Mouse (Mus musculus): ENCODE results near the gene Lonp1. TPM values are rescaled to one million over a fixed set of nuclear protein-coding genes. Genes with fewer than 3 reads are reported as not detected.

Gene Lonp1
- polyA plus RNA-seq, 1 experiment from 2014 or later = 63.1 TPM

- peaks cover 96% of the 10 kb centered on the region for H3K36me3 ChIP-seq (ENCODE audit: insufficient read depth)
- H3K9ac ChIP-seq = no peak overlapping the region
- H3K27me3 ChIP-seq (ENCODE audit: insufficient read depth, low read length) = no peaks in the 10 kb centered on the region
- H3K9me3 ChIP-seq (ENCODE audit: low read depth, low read length) = no peaks in the 10 kb centered on the region
- no peak overlapping the region for H3K4me3 ChIP-seq (ENCODE audit: low read depth, low read length)
- no peak for TF ChIP-seq CTCF (IDR thresholded peaks at IDR 0.05; ENCODE audit: low read depth)
- 86% methylated on average over 3 of the region's 3 CpGs for WGBS
- no peaks in the 10 kb centered on the region for H3K4me1 ChIP-seq (ENCODE audit: insufficient read depth)
- H3K4me2 ChIP-seq = no peak overlapping the region
- ATAC-seq (ENCODE audit: insufficient read depth) = no peak
- no peak overlapping the region for H3K27ac ChIP-seq (ENCODE audit: low read depth)
- DNase-seq = no peak
These were observed 53.7 kb downstream of the Lonp1 start for GRCm38 (mm10) chr17:56572939-56573338.

DNA sequence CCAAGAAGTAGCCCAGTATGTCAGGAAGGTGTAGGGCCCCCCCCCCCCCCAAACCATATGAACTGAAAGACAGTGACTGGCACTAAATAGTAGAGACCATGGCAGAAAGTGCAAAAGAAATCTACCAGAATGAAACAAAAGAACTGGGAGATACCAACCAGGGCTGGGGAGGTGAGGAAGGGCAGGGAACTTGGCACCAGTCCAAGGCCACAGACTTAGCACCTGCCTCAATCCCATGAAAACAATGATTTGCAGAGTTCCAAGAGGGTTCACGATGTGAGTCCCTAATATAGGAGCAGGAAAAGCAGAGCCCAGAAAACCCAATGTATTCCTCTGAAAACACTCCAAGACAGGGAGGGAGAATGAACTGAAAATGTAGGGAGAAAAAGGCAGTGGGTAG is 54.5 kb downstream of the Lonp1 start:
- peaks cover 96% of the 10 kb centered on the region for H3K36me3 ChIP-seq (ENCODE audit: insufficient read depth)
- H3K4me2 ChIP-seq = no peak overlapping the region
- no peak for TF ChIP-seq CTCF (IDR thresholded peaks at IDR 0.05; ENCODE audit: low read depth)
- WGBS = 84% methylated on average over 1 of the region's 1 CpGs
- H3K27me3 ChIP-seq (ENCODE audit: insufficient read depth, low read length) = no peaks in the 10 kb centered on the region
- no peak overlapping the region for H3K4me3 ChIP-seq (ENCODE audit: low read depth, low read length)
- H3K9me3 ChIP-seq (ENCODE audit: low read depth, low read length) = no peaks in the 10 kb centered on the region
- no peak overlapping the region for H3K27ac ChIP-seq (ENCODE audit: low read depth)
- no peaks in the 10 kb centered on the region for H3K4me1 ChIP-seq (ENCODE audit: insufficient read depth)
- no peak overlapping the region for H3K9ac ChIP-seq
- ATAC-seq (ENCODE audit: insufficient read depth) (no peak), DNase-seq (no peak)

- Histone ChIP-seq H3K27ac (ENCODE audit: low read depth) (no peak overlapping the region), H3K9ac (no peak overlapping the region), H3K36me3 (ENCODE audit: insufficient read depth) (peaks cover 98% of the 10 kb centered on the region), H3K4me2 (no peak overlapping the region), H3K4me1 (ENCODE audit: insufficient read depth) (no peaks in the 10 kb centered on the region), H3K4me3 (ENCODE audit: low read depth, low read length) (no peak overlapping the region), H3K27me3 (ENCODE audit: insufficient read depth, low read length) (no peaks in the 10 kb centered on the region), H3K9me3 (ENCODE audit: low read depth, low read length) (no peaks in the 10 kb centered on the region)
- TF ChIP-seq CTCF (IDR thresholded peaks at IDR 0.05; ENCODE audit: low read depth) = no peak
- WGBS = 87% methylated on average over 4 of the region's 4 CpGs
- ATAC-seq (ENCODE audit: insufficient read depth) (no peak), DNase-seq (no peak)
These were observed 56.4 kb downstream of the Lonp1 start for GRCm38 (mm10) chr17:56570287-56570686.

GRCm38 (mm10) chr17:56567370-56567769 is 59.3 kb downstream of the Lonp1 start:
- Histone ChIP-seq H3K9ac (no peak overlapping the region), H3K36me3 (ENCODE audit: insufficient read depth) (peaks cover 100% of the 10 kb centered on the region), H3K4me1 (ENCODE audit: insufficient read depth) (no peaks in the 10 kb centered on the region), H3K9me3 (ENCODE audit: low read depth, low read length) (no peaks in the 10 kb centered on the region), H3K27ac (ENCODE audit: low read depth) (no peak overlapping the region), H3K27me3 (ENCODE audit: insufficient read depth, low read length) (no peaks in the 10 kb centered on the region), H3K4me2 (no peak overlapping the region), H3K4me3 (ENCODE audit: low read depth, low read length) (no peak overlapping the region)
- ATAC-seq (ENCODE audit: insufficient read depth) (no peak), DNase-seq (no peak)
- TF ChIP-seq CTCF (IDR thresholded peaks at IDR 0.05; ENCODE audit: low read depth) = no peak
- 98% methylated on average over 4 of the region's 4 CpGs for WGBS

DNA sequence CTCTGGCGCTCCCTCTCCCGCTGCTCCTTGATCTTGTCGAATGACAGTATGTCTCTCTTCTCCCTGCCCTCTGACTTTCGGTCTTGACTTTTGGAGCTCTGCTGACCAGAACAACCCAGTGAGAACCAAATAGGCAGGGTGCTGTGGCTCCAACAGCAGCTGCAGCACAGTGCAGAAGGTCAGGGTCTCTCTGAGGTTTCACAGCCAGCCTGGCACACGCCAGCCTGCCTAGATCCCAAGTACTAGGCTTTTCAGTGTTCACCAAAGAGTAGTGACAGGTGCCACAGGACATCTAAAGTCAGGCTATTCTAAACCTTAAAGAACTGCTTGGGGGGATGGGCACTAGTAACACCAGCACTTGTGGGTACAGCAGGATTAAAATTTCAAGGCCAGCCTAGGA is 59.8 kb downstream of the Lonp1 start:
- no peak for ATAC-seq (ENCODE audit: insufficient read depth)
- Histone ChIP-seq H3K4me3 (ENCODE audit: low read depth, low read length) (no peak overlapping the region), H3K9ac (no peak overlapping the region), H3K27ac (ENCODE audit: low read depth) (no peak overlapping the region), H3K36me3 (ENCODE audit: insufficient read depth) (peaks cover 100% of the 10 kb centered on the region), H3K4me2 (no peak overlapping the region), H3K4me1 (ENCODE audit: insufficient read depth) (no peaks in the 10 kb centered on the region), H3K27me3 (ENCODE audit: insufficient read depth, low read length) (no peaks in the 10 kb centered on the region), H3K9me3 (ENCODE audit: low read depth, low read length) (no peaks in the 10 kb centered on the region)
- TF ChIP-seq CTCF (IDR thresholded peaks at IDR 0.05; ENCODE audit: low read depth) = no peak
- no peak for DNase-seq
- 90% methylated on average over 5 of the region's 5 CpGs for WGBS

- Histone ChIP-seq H3K27me3 (ENCODE audit: insufficient read depth, low read length) (no peaks in the 10 kb centered on the region), H3K9me3 (ENCODE audit: low read depth, low read length) (no peaks in the 10 kb centered on the region)
These were observed 60.4 kb downstream of the Lonp1 start for GRCm38 (mm10) chr17:56566293-56566692.

More at GRCm38 (mm10) chr17:56566293-56566692, 60.4 kb downstream of the Lonp1 start:
- no peak for ATAC-seq (ENCODE audit: insufficient read depth)
- no peak overlapping the region for H3K4me2 ChIP-seq
- no peak for TF ChIP-seq CTCF (IDR thresholded peaks at IDR 0.05; ENCODE audit: low read depth)
- no peak overlapping the region for H3K9ac ChIP-seq
- 89% methylated on average over 29 of the region's 29 CpGs for WGBS
- DNase-seq = no peak
- no peak overlapping the region for H3K27ac ChIP-seq (ENCODE audit: low read depth)
- H3K36me3 ChIP-seq (ENCODE audit: insufficient read depth) = peaks cover 100% of the 10 kb centered on the region
- H3K4me1 ChIP-seq (ENCODE audit: insufficient read depth) = no peaks in the 10 kb centered on the region
- no peak overlapping the region for H3K4me3 ChIP-seq (ENCODE audit: low read depth, low read length)

Other genes with a start within 250 kb of the Lonp1 start
- 96.8 and 112 TPM in 2 replicates for gene Ptprs, start 150.4 kb downstream of the Lonp1 start, polyA plus RNA-seq (2014; fragmentation: Nextera tagmentation; extraction: Ambion mirVana)
- not detected in 2 replicates for gene Znrf4, start 114.5 kb downstream of the Lonp1 start, polyA plus RNA-seq (2014; fragmentation: Nextera tagmentation; extraction: Ambion mirVana)
- gene Gm20219, start 72.5 kb downstream of the Lonp1 start, polyA plus RNA-seq (2014; fragmentation: Nextera tagmentation; extraction: Ambion mirVana) = 1.4 and 1.6 TPM in 2 replicates
- gene Safb2, start 42.3 kb downstream of the Lonp1 start, polyA plus RNA-seq (2014; fragmentation: Nextera tagmentation; extraction: Ambion mirVana) = 63.1 and 69.4 TPM in 2 replicates
- gene Safb, start 42.1 kb downstream of the Lonp1 start, polyA plus RNA-seq (2014; fragmentation: Nextera tagmentation; extraction: Ambion mirVana) = 83.1 and 87.9 TPM in 2 replicates
- gene 2410015M20Rik, start 17.1 kb downstream of the Lonp1 start, polyA plus RNA-seq (2014; fragmentation: Nextera tagmentation; extraction: Ambion mirVana) = 198 and 201 TPM in 2 replicates
- 2,014 and 2,172 TPM in 2 replicates for gene Rpl36, start 13.5 kb downstream of the Lonp1 start, polyA plus RNA-seq (2014; fragmentation: Nextera tagmentation; extraction: Ambion mirVana)
- gene Catsperd, start 1.3 kb upstream of the Lonp1 start, polyA plus RNA-seq (2014; fragmentation: Nextera tagmentation; extraction: Ambion mirVana) = 0.57 and 0.76 TPM in 2 replicates
- gene Ranbp3, start 46.4 kb upstream of the Lonp1 start, polyA plus RNA-seq (2014; fragmentation: Nextera tagmentation; extraction: Ambion mirVana) = 93.8 and 105 TPM in 2 replicates
- 449 and 463 TPM in 2 replicates for gene Ndufa11, start 90.9 kb upstream of the Lonp1 start, polyA plus RNA-seq (2014; fragmentation: Nextera tagmentation; extraction: Ambion mirVana)
- 18.5 and 19.6 TPM in 2 replicates for gene Vmac, start 91.1 kb upstream of the Lonp1 start, polyA plus RNA-seq (2014; fragmentation: Nextera tagmentation; extraction: Ambion mirVana)
- gene Nrtn, start 130.6 kb upstream of the Lonp1 start, polyA plus RNA-seq (2014; fragmentation: Nextera tagmentation; extraction: Ambion mirVana) = 9.5 and 12.1 TPM in 2 replicates
- 40.5 and 42.3 TPM in 2 replicates for gene Dus3l, start 137.9 kb upstream of the Lonp1 start, polyA plus RNA-seq (2014; fragmentation: Nextera tagmentation; extraction: Ambion mirVana)
- gene Prr22, start 143.4 kb upstream of the Lonp1 start, polyA plus RNA-seq (2014; fragmentation: Nextera tagmentation; extraction: Ambion mirVana) = 1.2 and 1.4 TPM in 2 replicates
- gene Rfx2, start 204.1 kb upstream of the Lonp1 start, polyA plus RNA-seq (2014; fragmentation: Nextera tagmentation; extraction: Ambion mirVana) = 4.3 and 4.8 TPM in 2 replicates
- not detected in 2 replicates for gene Acsbg2, start 247.6 kb upstream of the Lonp1 start, polyA plus RNA-seq (2014; fragmentation: Nextera tagmentation; extraction: Ambion mirVana)
- gene 1700061G19Rik, start 248.6 kb upstream of the Lonp1 start, polyA plus RNA-seq (2014; fragmentation: Nextera tagmentation; extraction: Ambion mirVana) = 0.34 and 0.45 TPM in 2 replicates

Data from lung, embryonic 14.5 days (tissue).